ENCODE assay signal across 9 mouse cellular contexts in the genomic region with DNA sequence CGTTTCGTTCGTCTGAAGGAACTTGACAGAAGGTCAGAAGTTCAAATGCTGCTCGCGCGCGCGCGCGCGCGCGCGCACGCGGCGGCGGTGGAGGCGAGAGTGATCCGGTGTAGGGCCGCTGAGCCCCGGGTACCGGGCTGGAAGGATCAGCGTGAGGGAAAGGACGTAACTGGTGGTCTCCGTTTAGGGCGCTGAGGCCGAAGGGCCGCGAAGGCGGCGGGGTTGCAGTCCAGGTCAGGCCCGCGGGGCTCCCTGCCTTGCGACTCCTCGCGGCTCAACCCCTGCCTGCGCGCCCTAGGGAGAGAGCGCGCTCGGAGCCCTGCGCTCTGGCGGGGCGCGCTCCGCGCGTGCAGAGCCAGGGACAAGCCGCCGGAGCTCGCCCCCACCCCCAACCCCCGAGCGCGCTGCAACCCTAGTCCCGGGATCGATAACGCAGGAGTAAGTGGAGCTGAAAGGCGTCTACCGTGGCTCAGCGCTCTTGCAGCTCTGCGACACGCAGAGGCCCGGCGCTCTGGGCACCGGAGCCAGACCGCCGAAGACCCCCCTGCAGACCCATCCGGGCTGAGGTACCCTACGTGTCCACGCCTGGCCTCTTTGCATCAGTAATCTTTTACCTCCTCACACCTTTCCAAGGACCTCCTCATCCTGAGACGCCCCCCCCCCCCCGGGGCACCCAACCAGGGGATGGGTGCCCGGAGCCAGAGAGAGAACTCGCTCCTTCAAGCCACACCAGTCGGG. TPM values are rescaled to one million over a fixed set of nuclear protein-coding genes. Genes with fewer than 3 reads are reported as not detected.
A peak's percentile ranks its signal among the peaks of the same experiment; 100 is the strongest.
DNase-seq lines count a peak whose midpoint lies in the region; ATAC-seq lines count a peak whose summit lies in the region.
"Had no signal": no experiment of that assay in that cellular context is flagged by ENCODE, and none has a peak within 500 bp of the region (broad histone marks: within the 10 kb centered on the region; RNA-seq: fewer than 3 reads in every experiment).

No protein-coding gene starts in this region.

- peak overlapping the region; percentile 22 for H3K4me3 ChIP-seq in erythroblast, embryonic 14.5 days (replicated peaks)
- H3K4me3 ChIP-seq in forebrain, embryonic 10.5 days = peak overlapping the region; percentile 58
- peak overlapping the region; percentile 74 for H3K4me3 ChIP-seq in midbrain, embryonic 10.5 days

- peak; percentile 47 for DNase-seq in ES-CJ7 (ENCODE audit: low read depth, low spot score)
- DNase-seq in forebrain, embryonic 10.5 days (ENCODE audit: extremely low spot score, low spot score) = peak; percentile 31
- peak; percentile 27 to 34 for DNase-seq in kidney, adult 8-10 months
- DNase-seq in midbrain, embryonic 10.5 days (ENCODE audit: low spot score) = peak; percentile 65
- no peak for DNase-seq in thymus, postnatal 10 days (ENCODE audit: low spot score in 2 of 2)

- under 1% methylated on average over 73 of the region's 76 CpGs for WGBS in forebrain, embryonic 10.5 days
- under 1% methylated on average over 76 of the region's 76 CpGs for WGBS in midbrain, embryonic 10.5 days

- H3K27ac ChIP-seq in forebrain, embryonic 10.5 days = peak overlapping the region; percentile 66
- peak overlapping the region; percentile 88 for H3K27ac ChIP-seq in midbrain, embryonic 10.5 days (replicated peaks)

- no peaks in the 10 kb centered on the region for H3K9me3 ChIP-seq in erythroblast, embryonic 14.5 days (ENCODE audit: control insufficient read depth, low read length)
- H3K9me3 ChIP-seq in forebrain, embryonic 10.5 days = no peaks in the 10 kb centered on the region
- no peaks in the 10 kb centered on the region for H3K9me3 ChIP-seq in midbrain, embryonic 10.5 days (replicated peaks)

- no peaks in the 10 kb centered on the region for H3K4me1 ChIP-seq in erythroblast, embryonic 14.5 days (ENCODE audit: control insufficient read depth)
- peaks cover 72% of the 10 kb centered on the region for H3K4me1 ChIP-seq in forebrain, embryonic 10.5 days
- H3K4me1 ChIP-seq in midbrain, embryonic 10.5 days = peaks cover 80% of the 10 kb centered on the region

- H3K27me3 ChIP-seq in erythroblast, embryonic 14.5 days (ENCODE audit: control insufficient read depth) = peaks cover 90% of the 10 kb centered on the region
- H3K27me3 ChIP-seq in forebrain, embryonic 10.5 days (ENCODE audit: poor library complexity, severe bottlenecking) = peaks cover 100% of the 10 kb centered on the region
- peaks cover 100% of the 10 kb centered on the region for H3K27me3 ChIP-seq in midbrain, embryonic 10.5 days (ENCODE audit: low read depth, poor library complexity, severe bottlenecking)

- ATAC-seq in erythroblast, adult 5-6 weeks (replicated peaks; ENCODE audit: low FRiP score, poor library complexity, severe bottlenecking) = no peak
- no peak for ATAC-seq in megakaryocyte progenitor cell, adult 5-6 weeks (replicated peaks; ENCODE audit: poor library complexity)

- no peaks in the 10 kb centered on the region for H3K36me3 ChIP-seq in erythroblast, embryonic 14.5 days (ENCODE audit: control insufficient read depth)
- H3K36me3 ChIP-seq in forebrain, embryonic 10.5 days (replicated peaks) = no peaks in the 10 kb centered on the region
- no peaks in the 10 kb centered on the region for H3K36me3 ChIP-seq in midbrain, embryonic 10.5 days

RNA-seq across cellular contexts. Expression of a gene that starts 2.5 kb away (rescaled TPM):
- 0.01 TPM in 1 of 2 replicates, not detected in the other for polyA plus RNA-seq in erythroblast, embryonic 14.5 days (2012)
- not detected in 2 replicates for total RNA-seq in erythroblast, adult 5-6 weeks (2015; ENCODE audit: low replicate concordance)
- total RNA-seq in erythroblast, adult 5-6 weeks (2017; ENCODE audit: low replicate concordance) = not detected in 2 replicates
- 2.3 and 2.6 TPM in 2 replicates for polyA plus RNA-seq in forebrain, embryonic 10.5 days (2016; fragmentation: Nextera tagmentation; extraction: Ambion mirVana)
- polyA plus RNA-seq in midbrain, embryonic 10.5 days (2016; fragmentation: Nextera tagmentation; extraction: Ambion mirVana) = 7.2 and 7.3 TPM in 2 replicates
- not detected in 2 replicates for total RNA-seq in megakaryocyte progenitor cell, adult 5-6 weeks (2015)
- total RNA-seq in megakaryocyte progenitor cell, adult 5-6 weeks (2017) = not detected in 2 replicates
- polyA plus RNA-seq: spleen, adult 2 months had no signal

Comparison
In these comparisons a context has a peak if more than half of its experiments do, and no peak if none do; other contexts are left out.
1. H3K4me3 ChIP-seq: peak in every context shown above with its lines; median percentile 74 in midbrain, embryonic 10.5 days; 58 in forebrain, embryonic 10.5 days; 22 in erythroblast, embryonic 14.5 days.
2. DNase-seq: peak in ES-CJ7 (single experiment), forebrain, embryonic 10.5 days (single experiment), kidney, adult 8-10 months (2 of 2) and midbrain, embryonic 10.5 days (single experiment); none in thymus, postnatal 10 days (0 of 2).